Mouse (Mus musculus) ES-Bruce4 (cell line): ENCODE results near the gene Hs3st1.

Experiments used
- CTCF ChIP-seq: IDR thresholded peaks from one replicate; pipeline ENCODE4 v1.8.1; 2011; ENCODE audit warnings: low read depth, low read length
- POLR2A ChIP-seq: IDR thresholded peaks from one replicate; pipeline ENCODE4 v1.8.1; 2011; ENCODE audit warnings: low read length; ENCODE audit not compliant: insufficient read depth

GRCm38 (mm10) chr5:39638926-39639325 is 116.3 kb downstream of the Hs3st1 start:
- no peak for TF ChIP-seq POLR2A
- TF ChIP-seq CTCF = no peak
